Mouse (Mus musculus): ENCODE results near the gene Gm13694.
"Not testable (repeated sequence)": the region's sequence is repeated elsewhere in the genome, so short reads cannot be mapped to it uniquely, and the experiment has no call there.

Gm13694 gene

DNA sequence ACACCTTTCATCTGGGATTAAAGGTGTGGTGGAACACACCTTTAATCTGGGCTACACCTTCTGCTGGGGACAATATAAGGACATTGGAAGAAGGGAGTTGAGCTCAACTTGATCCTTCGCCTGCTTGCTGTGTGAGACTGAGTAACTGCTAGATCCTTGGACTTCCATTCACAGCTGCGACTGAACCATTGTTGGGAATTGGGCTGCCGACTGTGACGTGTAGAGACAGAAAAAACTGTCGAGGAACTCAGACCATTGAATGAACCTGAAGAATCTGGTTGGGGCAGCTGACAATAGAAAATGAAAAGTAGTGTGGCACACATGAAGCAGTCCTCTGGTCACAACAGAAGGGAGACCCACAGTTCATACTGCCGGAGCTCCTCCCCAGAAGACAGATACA lies at the start of gene Gm13694:
Gene Gm13694 (plus strand): TSS at position 301 of the 400 bp plus-strand sequence.
- not testable (repeated sequence) for DNase-seq

DNA sequence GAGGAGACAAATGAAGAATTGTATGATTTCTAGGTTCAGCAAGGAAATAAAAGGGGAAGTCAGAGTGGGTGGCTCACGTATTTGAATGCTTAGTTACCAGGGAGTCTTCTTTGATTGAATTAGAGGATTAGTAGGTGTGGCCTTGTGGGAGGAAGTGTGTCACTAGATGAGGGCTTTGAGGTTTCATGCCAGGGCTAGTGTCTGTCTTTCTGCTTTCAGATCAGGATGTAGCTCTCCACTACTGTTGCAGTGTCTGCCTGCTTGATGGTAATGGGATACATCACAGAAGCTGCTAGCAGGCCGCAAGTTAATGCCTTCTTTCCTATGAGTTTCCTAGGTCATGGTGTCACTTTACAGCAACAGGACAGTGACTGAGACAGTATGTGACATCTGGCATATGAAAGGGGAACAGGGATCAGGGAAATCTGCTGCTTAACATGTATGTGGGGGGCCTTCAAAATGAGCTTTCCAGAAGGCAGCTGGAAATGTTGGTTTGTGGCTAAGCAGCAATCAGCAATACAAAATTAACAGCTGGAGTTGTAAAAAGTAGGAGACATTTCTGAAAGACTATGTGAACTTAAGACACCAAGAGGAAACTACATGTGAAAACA lies 49.1 kb upstream of the Gm13694 start:
- no peak for DNase-seq

DNA sequence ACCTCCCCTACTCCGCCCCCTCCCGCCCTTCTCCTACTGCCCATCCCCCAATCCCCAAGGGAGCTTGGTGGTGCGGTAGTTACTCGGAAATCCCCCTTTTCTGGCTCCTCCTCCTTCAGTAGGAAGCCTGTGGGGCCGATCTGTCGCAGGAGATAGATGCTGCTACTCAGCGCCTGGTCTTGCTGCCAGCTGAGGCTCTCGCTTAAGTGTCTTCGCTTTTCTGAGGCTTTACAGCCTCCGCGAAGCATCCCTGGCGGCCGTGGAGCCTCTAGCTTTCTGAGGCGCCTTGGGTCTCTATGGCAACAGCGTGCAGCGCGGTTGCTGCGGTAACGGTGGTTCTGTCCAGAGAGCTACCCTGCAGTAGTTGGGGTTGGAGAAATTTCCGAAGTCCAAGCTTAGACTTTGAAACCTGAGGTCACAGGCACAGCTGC lies 37.8 kb upstream of the Gm13694 start, which contains the start of gene Zswim2:
Gene Zswim2 (minus strand): TSS at position 298 of the 431 bp plus-strand sequence.
- peak; percentile 88 for DNase-seq

DNA sequence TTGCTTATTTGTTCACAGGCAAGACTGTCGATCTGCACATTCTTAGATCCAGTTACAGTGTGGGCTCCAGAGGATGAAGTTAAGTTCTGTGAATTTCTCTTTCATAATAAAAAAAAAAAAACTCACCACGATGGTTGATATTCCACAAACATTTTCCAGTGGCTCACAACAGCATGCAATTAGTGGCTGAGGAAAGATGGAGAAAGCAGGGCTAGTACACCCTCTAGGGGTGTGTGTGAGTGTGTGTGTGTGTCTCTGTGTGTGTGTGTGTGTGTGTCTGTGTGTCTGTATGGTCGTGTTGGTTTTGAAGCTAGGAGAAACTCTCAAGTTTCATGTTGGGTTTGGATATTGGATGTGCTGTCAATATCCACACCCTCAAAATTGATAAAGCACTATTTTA lies 37.4 kb upstream of the Gm13694 start:
- no peak for DNase-seq

DNA sequence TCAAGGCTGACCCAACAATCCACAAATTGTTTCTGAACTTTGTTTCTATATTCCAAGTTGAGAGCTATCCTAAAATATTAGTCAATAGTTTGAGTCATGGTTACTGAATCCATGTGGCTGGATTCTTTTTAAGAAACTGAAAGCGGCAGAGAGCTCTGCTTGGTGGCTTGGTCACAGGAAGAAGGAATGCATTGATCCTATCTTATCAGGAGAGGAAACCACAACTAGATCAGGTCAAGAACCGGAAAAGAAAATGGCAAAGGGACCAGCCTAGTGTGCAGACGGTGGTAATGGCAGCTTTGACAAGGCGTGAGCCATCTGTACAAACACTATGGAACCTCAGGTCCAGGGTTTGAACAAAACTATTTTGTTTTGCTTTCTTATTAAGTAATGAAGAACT lies 36.9 kb upstream of the Gm13694 start:
- DNase-seq = no peak

DNA sequence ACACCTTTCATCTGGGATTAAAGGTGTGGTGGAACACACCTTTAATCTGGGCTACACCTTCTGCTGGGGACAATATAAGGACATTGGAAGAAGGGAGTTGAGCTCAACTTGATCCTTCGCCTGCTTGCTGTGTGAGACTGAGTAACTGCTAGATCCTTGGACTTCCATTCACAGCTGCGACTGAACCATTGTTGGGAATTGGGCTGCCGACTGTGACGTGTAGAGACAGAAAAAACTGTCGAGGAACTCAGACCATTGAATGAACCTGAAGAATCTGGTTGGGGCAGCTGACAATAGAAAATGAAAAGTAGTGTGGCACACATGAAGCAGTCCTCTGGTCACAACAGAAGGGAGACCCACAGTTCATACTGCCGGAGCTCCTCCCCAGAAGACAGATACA lies 23.3 kb upstream of the Gm13694 start, which contains the start of gene Gm13698:
Gene Gm13698 (plus strand): TSS at position 301 of the 400 bp plus-strand sequence.
- DNase-seq = not testable (repeated sequence)

DNA sequence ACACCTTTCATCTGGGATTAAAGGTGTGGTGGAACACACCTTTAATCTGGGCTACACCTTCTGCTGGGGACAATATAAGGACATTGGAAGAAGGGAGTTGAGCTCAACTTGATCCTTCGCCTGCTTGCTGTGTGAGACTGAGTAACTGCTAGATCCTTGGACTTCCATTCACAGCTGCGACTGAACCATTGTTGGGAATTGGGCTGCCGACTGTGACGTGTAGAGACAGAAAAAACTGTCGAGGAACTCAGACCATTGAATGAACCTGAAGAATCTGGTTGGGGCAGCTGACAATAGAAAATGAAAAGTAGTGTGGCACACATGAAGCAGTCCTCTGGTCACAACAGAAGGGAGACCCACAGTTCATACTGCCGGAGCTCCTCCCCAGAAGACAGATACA lies 17.5 kb upstream of the Gm13694 start, which contains the start of gene Gm13693:
Gene Gm13693 (plus strand): TSS at position 301 of the 400 bp plus-strand sequence.
- not testable (repeated sequence) for DNase-seq

DNA sequence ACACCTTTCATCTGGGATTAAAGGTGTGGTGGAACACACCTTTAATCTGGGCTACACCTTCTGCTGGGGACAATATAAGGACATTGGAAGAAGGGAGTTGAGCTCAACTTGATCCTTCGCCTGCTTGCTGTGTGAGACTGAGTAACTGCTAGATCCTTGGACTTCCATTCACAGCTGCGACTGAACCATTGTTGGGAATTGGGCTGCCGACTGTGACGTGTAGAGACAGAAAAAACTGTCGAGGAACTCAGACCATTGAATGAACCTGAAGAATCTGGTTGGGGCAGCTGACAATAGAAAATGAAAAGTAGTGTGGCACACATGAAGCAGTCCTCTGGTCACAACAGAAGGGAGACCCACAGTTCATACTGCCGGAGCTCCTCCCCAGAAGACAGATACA lies 11.7 kb upstream of the Gm13694 start, which contains the start of gene Gm13695:
Gene Gm13695 (plus strand): TSS at position 301 of the 400 bp plus-strand sequence.
- not testable (repeated sequence) for DNase-seq

DNA sequence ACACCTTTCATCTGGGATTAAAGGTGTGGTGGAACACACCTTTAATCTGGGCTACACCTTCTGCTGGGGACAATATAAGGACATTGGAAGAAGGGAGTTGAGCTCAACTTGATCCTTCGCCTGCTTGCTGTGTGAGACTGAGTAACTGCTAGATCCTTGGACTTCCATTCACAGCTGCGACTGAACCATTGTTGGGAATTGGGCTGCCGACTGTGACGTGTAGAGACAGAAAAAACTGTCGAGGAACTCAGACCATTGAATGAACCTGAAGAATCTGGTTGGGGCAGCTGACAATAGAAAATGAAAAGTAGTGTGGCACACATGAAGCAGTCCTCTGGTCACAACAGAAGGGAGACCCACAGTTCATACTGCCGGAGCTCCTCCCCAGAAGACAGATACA lies 5.9 kb upstream of the Gm13694 start, which contains the start of gene Gm13696:
Gene Gm13696 (plus strand): TSS at position 301 of the 400 bp plus-strand sequence.
- not testable (repeated sequence) for DNase-seq

DNA sequence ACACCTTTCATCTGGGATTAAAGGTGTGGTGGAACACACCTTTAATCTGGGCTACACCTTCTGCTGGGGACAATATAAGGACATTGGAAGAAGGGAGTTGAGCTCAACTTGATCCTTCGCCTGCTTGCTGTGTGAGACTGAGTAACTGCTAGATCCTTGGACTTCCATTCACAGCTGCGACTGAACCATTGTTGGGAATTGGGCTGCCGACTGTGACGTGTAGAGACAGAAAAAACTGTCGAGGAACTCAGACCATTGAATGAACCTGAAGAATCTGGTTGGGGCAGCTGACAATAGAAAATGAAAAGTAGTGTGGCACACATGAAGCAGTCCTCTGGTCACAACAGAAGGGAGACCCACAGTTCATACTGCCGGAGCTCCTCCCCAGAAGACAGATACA lies 5.7 kb downstream of the Gm13694 start, which contains the start of gene Gm13697:
Gene Gm13697 (plus strand): TSS at position 301 of the 400 bp plus-strand sequence.
- not testable (repeated sequence) for DNase-seq

DNA sequence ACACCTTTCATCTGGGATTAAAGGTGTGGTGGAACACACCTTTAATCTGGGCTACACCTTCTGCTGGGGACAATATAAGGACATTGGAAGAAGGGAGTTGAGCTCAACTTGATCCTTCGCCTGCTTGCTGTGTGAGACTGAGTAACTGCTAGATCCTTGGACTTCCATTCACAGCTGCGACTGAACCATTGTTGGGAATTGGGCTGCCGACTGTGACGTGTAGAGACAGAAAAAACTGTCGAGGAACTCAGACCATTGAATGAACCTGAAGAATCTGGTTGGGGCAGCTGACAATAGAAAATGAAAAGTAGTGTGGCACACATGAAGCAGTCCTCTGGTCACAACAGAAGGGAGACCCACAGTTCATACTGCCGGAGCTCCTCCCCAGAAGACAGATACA lies 11.5 kb downstream of the Gm13694 start, which contains the start of gene Gm13691:
Gene Gm13691 (plus strand): TSS at position 301 of the 400 bp plus-strand sequence.
- not testable (repeated sequence) for DNase-seq

DNA sequence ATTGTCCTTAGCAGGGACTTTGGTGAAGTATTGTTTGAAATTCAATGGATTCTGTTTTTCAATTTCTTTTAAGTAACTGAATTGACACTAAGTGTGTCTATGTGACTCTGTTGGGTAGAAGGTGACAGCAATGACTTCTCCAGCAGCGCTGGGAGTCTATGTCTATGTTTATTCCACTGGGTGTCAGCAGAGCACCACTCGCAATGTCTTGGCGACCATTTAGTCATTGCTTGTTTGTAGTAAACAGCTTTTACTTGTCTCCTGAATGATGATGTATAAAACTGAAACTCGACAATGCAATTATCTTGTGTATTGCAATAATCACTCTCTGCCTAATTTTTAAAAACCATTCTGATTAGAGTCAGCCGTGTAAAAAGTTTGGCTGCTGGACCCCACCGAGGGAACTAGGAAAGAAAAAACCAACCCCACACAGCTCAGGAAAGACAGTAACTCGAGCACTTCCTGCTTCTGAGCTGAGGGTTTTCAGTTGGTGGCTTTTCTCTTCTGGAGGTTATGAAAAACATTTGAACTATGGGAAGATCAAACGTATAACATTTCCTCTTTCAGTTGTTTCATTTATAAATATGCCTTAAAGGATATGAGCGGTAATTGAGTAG lies 15.0 kb downstream of the Gm13694 start:
- DNase-seq = not testable (repeated sequence)

DNA sequence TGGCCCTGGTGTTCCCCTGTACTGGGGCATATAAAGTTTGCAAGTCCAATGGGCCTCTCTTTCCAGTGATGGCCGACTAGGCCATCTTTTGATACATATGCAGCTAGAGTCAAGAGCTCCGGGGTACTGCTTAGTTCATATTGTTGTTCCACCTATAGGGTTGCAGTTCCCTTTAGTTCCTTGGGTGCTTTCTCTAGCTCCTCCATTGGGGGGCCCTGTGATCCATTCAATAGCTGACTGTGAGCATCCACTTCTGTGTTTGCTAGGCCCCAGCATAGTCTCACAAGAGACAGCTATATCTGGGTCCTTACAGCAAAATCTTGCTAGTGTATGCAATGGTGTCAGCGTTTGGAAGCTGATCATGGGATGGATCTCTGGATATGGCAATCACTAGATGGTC lies 15.8 kb downstream of the Gm13694 start:
- not testable (repeated sequence) for DNase-seq

DNA sequence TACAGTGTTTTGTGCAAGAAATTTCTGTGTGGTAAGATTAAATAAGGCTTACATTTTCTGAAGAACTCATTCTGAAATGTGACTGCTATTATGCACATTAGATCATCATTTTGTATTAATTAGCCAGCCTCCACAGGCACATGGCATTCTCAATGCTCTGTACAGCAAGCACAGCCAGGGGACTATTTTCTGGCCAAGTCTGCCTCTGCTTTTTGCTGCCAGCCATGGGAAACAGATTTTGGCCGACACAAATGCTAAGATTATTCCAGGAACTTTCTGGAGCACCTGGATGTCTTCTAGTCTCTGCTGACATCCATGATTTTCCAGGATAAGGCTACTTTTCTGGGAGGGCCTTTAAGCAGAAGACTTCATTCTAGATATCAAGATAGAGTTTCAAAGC lies 30.2 kb downstream of the Gm13694 start:
- DNase-seq = peak; percentile 79

DNA sequence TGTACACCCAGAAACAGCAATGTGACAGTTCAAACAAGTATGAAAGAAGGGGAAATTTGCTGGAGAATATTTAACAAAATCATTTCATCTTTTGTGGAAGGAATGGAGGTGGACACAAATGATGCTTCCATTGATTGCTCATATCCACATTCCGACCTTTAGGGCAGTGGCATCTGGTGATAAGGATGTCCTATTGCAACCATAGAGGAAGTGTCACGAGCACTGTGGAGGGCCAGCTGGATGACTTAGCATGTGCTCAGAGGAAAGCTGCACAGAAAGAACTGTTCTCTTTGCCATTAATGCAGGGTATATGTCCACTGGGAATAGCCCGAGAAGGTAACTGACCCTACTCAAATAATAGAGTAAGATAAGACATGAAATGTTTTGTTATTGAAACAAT lies 31.1 kb downstream of the Gm13694 start:
- DNase-seq = no peak

DNA sequence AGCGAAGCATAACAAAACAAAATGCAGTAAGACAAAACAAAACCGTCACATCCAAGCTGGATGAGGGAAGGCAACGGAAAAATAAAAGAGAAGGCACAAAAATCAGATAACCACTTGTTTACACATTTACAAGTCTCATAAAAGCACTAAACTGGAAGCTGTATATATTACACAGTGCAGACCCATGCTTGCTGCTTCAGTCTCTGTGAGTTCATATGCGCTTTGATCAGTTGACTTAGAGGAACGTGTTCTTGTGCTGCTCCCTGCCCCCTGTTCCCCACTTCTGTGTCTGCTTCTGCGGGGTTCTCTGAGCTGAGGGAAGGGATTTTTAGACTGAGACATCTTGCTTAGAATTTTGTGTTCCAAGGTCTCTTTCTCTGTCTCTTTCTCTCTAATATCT lies 35.8 kb downstream of the Gm13694 start:
- DNase-seq = no peak

DNA sequence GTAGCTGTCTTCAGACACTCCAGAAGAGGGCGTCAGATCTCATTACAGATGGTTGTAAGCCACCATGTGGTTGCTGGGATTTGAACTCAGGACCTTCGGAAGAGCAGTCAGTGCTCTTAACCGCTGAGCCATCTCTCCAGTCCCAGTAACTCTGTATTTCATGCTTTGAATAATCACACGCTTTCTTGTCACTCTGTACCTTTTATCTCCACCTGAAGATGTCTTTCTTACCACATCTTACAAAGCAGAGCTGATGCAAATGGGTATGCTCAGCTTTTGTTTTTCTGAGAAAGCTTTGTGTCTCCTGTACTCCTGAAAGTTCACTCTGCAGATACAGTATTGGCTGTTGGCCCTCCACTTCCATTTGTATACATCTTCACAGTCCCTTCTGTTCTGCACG lies 37.6 kb downstream of the Gm13694 start:
- DNase-seq = not testable (repeated sequence)

DNA sequence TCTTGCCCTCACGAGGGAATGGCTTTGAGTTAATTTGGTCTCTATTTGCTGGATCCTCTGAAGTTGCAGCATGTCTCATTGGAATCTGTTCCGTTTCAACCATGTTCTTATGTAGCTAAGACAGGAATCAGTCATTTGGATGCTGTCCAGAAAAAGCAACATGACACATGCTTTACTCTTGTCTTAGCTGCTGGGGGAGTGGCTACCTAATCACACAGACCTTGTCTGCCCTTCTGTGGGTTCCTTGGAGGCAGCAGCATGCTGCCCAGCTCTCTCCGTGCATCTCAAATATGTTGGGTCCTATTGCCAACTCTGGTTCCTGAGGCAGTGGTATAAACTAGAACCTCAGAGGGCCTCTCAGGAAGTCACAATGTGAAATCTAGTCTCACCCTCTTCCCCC lies 39.6 kb downstream of the Gm13694 start:
- no peak for DNase-seq

DNA sequence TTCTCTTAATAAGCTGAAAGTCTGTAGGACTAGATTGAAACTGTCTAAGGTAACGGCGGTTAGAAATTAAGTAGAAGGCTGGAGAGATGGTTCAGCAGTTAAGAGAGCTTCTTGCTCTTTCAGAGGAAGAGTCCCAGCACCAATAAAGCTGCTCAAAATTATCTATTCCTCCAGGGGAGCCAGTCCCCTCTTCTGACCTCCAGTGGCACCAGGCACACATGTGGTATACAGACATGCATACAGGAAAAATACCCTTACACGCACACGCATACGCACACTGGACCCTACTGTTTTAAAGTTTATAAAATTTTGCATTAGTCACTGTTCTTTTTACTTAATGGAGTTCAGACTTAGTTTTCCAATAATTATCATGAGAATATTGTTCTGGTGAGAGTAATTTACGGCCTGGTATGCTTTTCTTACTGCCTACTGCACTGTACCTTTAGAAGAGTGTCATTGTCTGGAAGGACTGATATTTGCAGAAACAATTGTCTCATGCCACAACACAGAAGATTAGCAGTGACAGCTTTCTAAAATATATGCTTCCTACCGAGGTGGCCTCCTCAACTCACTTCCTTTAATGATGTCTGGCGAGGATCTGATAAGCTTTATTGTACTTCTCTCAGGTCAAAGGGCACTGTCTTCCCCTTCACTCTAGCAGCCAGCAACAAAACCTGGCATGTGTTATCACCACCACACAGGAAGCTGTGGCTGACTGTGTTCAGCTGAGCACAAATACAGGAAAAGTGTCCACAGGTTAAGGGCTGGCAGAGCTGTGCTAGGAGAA lies 41.0 kb downstream of the Gm13694 start:
- no peak for DNase-seq

DNA sequence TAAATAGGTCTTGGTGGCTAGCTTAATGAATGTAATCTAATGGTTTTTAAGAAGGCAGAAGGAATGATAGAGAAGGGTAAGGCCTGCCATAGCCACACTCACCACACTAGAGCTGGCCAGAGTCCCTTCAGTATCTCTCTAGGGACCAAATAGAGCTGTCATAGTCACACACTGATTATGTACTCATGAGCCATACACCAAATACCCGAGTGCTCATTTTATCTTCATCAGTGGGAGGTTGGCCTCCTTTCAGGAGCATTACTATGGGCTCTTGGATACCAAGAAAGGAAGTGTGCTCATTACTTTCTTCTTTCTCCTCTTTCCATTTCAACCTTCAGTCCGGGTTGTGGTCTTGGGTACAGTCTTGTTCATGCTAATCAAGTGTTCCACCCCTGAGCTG lies 43.2 kb downstream of the Gm13694 start:
- no peak for DNase-seq

DNA sequence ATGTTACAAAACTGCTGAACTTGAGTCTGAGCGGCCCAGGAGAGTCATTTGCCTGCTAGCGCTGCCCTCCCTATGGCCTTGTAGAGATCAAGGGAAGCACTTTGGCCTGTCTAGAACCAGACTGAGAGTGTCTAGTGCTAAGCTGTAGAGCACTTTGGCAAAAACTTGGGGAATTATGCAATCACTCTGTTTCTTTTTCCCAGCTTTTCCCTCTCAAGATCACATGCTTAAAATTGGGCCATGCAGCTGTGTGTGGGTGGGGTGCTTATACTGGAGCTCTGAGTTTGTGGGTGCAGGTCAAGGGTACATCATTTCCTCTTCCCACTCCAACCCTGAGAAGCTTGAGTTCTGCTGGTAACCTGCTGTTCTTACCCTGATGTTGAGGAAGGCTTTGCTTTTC lies 44.2 kb downstream of the Gm13694 start:
- peak; percentile 22 for DNase-seq

DNA sequence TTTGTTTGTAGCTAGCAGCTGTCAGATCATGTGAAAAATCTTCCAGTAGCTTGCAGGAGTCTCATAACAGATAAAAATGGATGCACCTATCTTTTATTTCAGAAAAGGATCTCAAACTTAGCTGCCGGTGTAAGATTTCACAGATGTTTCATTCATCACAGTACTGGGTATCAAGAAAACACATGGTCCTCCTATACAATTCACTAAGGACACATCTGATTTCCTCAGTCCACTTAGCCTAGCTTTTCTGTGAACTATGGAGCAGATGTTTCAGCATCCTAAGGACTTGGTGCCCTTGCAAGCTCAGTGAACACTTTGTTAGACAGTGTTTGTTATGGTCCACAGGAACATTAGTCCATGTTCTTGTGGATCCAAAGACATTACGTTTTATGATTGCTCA lies 44.6 kb downstream of the Gm13694 start:
- no peak for DNase-seq

DNA sequence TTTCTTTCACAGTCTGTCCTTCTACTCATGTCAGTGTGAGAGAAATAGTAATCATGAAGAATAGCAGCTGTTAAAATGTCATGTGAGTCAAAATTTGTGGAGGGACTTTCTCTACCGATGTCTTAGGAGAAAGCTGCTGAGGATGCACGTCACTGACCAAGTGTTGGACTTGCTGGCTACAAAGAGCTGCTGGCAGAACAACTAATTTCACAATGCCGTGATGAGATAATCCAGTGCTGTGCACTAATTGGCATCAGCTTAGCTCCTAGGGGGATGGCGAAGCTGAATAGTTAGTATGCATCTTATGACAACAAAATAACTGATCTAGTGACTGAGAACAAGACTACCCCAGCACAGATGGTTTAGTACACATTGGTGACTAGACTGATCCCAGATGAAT lies 46.5 kb downstream of the Gm13694 start:
- peak; percentile 21 for DNase-seq
